Mouse (Mus musculus): ENCODE data around the gene Unk. TPM values are rescaled to one million over a fixed set of nuclear protein-coding genes. Genes with fewer than 3 reads are reported as not detected.
"Not testable (repeated sequence)": the region's sequence is repeated elsewhere in the genome, so short reads cannot be mapped to it uniquely, and the experiment has no call there.

The Unk gene
- polyA plus RNA-seq, 3 experiments from 2014 or later = 10.1 to 14.6 (median 12.7) TPM

DNA sequence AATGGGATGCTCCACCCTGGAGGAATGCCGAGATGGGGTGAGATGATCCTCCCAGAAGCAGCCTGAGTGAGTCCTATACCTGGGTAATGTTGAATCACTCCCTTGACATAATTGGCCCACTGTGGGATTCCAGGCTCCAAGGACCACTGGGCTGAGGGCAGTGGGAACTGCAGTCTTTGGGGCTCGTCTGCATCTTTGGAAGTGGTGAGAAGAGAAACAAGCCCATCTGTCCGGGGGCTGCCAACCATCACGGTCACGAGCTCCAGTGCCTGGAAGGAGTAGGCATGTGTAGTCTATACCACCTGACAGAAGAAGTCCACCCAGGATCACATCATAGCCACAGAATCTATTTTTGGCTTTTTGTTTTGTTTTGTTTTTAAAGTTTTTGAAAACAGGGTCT, 19.2 kb upstream of the Unk start:
- ATAC-seq = no peak

DNA sequence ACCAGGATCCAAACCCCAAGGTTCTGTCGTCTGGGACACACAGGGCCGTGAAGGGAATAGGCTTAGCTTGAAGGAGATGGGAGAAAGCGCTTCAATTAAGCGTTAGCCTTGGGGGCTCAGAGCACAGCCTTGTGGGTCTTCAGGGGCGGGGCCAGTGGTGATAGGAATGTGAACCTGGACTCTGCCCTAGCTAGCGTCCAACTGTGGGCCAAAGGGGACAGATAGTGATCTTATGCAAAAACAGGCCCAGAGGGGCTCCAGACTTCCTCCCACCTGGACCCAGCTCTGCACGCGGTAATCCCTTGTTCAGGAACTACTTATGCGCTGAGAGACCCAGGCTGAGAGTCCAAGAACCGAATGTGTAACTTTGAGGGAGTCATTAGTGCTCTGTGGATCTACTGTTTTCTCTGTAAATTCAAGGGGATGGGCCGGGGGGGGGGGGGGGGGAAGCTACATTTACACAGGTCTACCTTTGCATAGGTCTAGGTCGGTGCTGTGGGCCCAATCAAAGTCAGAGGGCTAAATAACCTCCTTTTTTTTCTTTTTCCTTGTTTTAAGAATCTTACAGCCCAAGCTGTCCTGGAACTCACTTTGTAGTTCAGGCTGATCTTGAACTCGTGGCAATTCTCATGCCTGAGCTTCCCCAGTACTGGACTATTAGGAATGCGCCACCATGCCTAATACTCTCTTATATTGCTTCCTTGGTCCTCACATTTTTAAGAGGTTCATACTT, 18.4 kb upstream of the Unk start:
- no peak for ATAC-seq

DNA sequence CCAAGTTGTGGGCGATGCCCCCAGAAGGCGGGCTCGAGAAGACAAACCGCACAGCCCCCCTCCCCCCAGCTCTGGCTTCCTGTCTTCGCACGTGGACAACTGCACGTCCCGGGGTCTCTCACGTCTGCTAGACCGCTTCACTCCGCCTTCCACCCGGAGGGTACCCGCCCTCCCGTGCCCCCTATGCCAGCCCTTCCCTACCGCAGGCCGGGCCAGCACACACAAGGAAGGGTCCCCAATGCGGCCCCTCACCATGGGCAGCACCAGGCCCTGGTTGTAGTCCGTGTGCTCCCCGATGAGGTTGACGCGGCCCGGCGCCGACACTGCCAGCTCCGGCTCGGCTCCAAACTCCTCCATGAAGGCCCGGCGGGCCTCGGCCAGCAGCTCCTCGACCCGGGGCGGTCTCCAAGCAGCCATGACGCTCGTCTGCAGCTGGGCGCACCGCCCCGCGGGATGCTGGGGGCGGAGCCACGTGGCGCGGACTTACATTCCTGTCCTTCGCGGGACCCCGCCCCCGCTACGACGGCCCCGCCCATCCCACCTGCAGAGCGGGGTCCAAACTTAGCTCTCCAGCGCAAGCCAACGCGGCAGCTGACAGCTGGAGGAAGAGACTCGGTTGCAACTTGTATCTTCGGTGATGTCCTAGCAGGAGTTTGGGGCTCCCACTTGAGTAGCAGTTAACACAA, 17.7 kb upstream of the Unk start, which contains the start of gene Galk1:
TSS of gene Galk1 (minus strand) at position 458 of the 686 bp plus-strand sequence.
- ATAC-seq = peak; percentile 78

- ATAC-seq = no peak
Observed at GRCm38 (mm10) chr11:116014821-116015220, 15.3 kb upstream of the Unk start.

DNA sequence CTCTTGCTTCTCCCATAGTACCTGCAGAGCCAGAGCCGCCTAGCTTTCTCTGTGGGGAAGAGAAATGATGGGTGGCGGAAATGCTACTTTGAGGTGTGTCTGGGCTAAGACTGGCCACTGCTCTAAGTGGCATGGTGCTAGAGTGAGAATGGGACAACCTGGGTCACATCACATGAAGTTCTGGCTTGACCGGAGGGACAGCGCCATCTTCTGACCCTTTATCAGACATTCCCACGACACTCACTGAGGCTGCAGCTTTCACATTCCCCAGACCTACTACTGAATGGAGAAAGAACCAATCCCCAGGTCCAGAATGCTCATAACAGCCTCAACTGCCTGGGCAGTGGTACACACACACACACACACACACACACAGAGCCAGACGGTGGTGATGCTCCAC, 12.0 kb upstream of the Unk start:
- ATAC-seq = no peak

- ATAC-seq = not testable (repeated sequence)
Observed at GRCm38 (mm10) chr11:116018867-116019266, 11.3 kb upstream of the Unk start.

DNA sequence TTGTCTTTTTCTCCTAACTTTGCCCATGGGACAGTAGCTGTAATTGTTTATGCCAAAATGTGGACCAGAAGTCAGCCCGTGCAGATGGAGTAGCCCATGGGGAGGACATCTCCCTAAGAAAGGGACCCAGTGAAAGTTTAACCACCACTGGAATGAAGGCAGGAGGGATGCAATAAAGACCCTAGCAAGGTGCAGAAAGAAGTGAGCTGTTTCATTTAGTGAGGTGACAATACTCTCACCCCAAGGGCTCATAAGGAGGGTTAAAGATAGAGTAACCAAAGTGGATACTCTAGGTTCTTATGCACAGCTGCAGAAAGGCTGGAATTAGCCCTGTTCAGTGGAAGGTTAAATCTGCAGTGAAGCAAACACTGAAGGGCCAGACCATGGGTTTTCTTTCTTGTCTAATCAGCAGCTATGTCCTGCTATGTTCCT, 10.7 kb upstream of the Unk start:
- no peak for ATAC-seq

GRCm38 (mm10) chr11:116019976-116020411, 10.1 kb upstream of the Unk start:
- no peak for ATAC-seq

GRCm38 (mm10) chr11:116020519-116020922, 9.6 kb upstream of the Unk start:
- no peak for ATAC-seq

GRCm38 (mm10) chr11:116021328-116022220, 8.5 kb upstream of the Unk start:
- no peak for ATAC-seq

DNA sequence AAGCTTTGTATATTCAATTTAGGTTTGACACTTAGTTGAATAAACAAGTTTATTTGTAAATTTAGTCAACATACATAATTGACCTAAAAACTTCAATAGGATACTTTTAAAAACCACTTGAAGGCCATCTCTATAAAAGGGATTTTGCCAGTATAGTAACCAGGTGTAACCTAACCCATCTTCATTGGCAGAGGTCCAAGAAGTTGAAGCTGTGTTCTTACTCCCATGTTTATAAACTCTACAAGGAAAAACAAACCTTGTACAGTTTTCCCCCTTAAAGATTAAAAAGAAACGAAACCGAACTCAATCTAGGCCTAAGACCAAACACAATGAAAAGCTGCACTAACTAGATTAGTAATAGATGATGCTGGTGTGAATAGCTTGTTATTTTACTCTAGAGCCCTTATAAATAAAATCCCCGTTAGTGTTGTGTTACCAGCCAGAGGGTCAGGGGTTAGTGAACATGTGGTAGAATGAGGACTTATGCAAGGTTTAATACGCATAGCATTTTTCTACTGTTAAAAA, 7.8 kb upstream of the Unk start:
- ATAC-seq = no peak

GRCm38 (mm10) chr11:116023074-116023770, 6.9 kb upstream of the Unk start:
- ATAC-seq = not testable (repeated sequence)

DNA sequence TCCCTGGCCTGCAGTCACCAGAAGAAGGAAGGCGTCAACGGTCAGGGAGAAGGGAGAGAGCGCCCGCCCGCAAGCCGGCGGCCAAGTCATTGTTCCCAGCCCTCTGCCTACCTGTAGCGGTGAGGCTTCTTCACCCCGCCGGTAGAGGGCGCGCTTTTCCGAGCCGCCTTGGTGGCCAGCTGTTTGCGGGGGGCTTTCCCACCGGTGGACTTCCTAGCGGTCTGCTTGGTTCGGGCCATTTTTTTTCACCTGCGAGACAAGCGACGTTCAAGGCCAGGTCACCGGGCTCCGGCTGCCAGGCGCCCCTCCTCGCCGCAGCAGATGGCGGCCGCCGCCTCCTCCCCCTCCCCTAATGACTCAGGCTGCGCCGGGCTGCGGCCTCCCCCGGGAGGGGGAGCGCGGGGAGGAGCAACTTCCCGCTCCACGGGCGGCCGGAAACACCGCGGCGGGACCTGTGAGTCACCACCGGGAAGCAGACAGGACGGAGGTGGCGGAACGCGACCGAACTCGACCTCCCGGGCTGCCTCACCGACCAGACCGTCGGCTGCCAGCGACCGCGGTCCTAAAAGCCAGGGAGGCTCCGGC, 6.3 kb upstream of the Unk start:
- peak; percentile 57 for ATAC-seq

GRCm38 (mm10) chr11:116024356-116024808, 5.7 kb upstream of the Unk start:
- ATAC-seq = peak; percentile 86

GRCm38 (mm10) chr11:116025056-116025845, 4.9 kb upstream of the Unk start:
- no peak for ATAC-seq

DNA sequence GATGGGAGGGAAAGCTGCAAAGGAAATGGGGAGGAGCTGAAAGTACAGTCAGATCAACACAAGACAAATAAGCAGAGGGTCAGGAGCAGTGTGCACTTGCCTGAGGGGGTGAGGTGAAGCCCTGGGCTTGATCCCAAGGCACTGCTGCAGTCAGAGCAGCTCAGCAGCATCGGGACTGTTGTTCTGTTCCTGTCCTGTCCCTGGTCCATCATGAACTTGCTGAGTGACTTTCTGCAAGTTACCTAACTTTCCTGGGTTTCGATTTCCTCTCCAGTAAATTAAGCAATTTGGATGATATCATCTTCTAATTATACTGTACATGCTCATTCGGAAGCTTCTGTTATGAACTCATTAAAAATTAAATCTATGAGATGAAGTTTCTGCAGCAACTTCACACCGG, 2.4 kb upstream of the Unk start, which contains the start of gene H3f3b:
TSS of gene H3f3b (minus strand) at position 207 of the 400 bp plus-strand sequence.
- ATAC-seq = no peak

DNA sequence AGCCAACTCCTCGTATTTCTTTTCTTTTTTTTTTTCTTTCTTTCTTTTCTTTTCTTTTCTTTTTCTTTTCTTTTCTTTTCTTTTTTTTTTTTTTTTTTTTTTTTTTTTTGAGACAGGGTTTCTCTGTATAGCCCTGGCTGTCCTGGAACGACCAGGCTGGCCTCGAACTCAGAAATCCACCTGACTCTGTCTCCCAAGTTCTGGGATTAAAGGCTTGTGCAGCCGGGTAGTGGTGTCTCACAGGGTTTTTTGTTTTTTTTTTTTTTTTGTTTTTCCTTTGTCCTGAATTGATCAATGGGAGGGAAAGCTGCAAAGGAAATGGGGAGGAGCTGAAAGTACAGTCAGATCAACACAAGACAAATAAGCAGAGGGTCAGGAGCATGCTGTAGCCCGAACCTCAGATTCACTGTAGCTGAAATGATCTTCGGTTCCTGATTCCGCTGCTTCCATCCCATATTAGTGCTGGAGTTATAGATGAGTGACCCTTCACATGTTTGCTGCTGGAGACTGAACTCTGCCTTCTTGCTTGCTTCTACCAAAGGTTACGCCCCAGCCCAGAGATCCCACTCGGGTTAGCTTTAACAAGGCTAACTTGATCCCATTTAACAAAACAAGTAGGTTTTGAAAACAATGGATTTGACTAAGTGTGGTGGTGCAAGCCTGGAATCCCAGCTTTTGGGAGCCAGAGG, 1.8 kb upstream of the Unk start:
- ATAC-seq = no peak

DNA sequence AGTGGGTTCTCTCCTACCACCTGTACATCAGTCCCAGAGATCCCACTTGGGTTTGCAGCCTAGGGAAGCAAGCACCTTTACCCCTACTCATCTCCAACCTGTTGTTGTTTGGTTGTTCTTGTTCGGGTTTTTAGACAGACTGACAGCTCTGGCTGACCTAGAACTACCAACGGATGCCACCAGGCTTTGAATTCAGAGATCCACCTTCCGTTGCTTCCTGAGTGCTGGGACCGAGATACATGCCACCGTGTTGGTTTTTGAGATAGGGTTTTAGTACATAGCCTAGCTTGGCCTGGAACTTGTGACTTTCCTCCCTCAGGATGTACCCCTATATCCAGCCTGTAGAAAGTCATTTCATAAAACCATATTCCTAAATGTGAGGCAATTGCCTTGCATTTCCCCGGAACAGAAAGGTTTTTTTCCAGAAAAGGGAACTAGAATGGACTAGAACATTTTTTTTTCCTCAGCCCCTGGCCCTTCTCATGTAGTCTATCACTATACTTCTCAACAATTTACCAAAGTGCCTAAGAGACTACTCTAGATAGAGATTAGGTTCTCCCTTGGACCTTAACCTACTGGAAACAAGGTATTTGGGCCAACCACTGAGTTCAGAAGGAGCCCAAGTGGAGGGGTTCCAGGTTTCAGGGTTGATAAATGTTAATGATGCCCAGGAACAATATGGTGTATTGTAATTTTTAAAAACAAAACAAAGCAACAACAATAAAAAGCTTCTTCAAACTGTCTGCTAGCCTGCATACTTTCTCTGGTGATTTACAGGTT, 846 bp upstream of the Unk start:
- no peak for ATAC-seq
